Mouse (Mus musculus) testis, adult 2 months (tissue): ENCODE data around the gene Cenpj.

Experiments used
- CTCF ChIP-seq: fragments of 200-500 bp; IDR thresholded peaks from 2 replicates; pipeline ENCODE4 v1.5.1; 2012; ENCODE audit warnings: low read depth, mild to moderate bottlenecking, inconsistent platforms, low read length, moderate library complexity; ENCODE audit not compliant: control insufficient read depth, insufficient read depth, insufficient replicate concordance
- POLR2A ChIP-seq: fragments of 200-500 bp; IDR thresholded peaks from 2 replicates; pipeline ENCODE4 v1.6.1; 2012; ENCODE audit warnings: low read depth, mild to moderate bottlenecking, inconsistent platforms, low read length, moderate library complexity; ENCODE audit not compliant: control insufficient read depth

- TF ChIP-seq CTCF (no peak), POLR2A (no peak)
Measured at GRCm38 (mm10) chr14:56530788-56531187, 44.4 kb downstream of the Cenpj start.
